Mouse (Mus musculus): ENCODE results near the gene Adam22.
"Not testable (repeated sequence)": the region's sequence is repeated elsewhere in the genome, so short reads cannot be mapped to it uniquely, and the experiment has no call there.

Adam22 gene

DNA sequence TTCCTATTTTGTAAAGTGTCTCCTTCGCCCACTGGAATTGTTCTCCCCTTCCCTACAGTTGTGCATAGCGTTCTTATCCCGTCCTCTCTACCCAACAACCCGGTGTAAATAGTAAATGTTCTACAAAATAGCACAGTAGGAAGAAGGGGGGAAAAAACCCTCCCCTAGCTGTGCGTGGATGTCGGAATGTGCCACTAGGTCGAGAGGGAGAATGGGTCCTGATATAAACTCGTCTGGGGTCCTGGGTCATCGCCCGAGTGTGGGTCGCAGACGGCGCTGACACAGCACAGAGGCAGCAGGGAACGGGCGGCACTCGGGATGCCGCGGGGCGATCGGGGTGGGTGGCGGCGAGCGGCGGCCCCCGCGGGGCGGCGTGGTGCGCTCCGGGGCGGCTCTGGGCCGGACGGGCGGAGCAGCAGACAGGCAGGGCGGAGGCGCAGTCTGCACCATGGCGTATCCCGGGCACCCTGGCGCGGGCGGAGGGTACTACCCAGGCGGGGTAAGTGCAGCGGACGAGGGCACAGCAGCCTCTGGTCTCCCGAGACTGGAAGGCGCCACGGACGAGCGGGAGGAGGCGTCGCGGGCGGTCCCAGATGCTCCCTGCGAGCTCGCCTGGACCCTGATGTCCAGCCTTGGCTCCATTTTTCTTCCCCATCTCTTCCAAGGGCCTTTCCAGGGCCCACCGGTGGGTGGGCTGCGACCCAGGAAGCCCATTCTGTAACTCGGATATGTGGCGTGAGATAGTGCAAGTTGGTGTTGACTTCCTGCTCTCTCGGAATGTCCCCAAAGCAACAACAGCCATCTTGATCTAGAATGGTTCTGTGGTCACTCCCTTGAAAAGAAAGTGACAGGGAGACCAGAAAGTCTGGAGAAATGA lies 311.6 kb downstream of the Adam22 start:
- ATAC-seq (ENCODE audit: low TSS enrichment), result peak; percentile 96

GRCm38 (mm10) chr5:8055721-8056129 lies 312.2 kb downstream of the Adam22 start:
- ATAC-seq (ENCODE audit: low TSS enrichment), result peak; percentile 20

DNA sequence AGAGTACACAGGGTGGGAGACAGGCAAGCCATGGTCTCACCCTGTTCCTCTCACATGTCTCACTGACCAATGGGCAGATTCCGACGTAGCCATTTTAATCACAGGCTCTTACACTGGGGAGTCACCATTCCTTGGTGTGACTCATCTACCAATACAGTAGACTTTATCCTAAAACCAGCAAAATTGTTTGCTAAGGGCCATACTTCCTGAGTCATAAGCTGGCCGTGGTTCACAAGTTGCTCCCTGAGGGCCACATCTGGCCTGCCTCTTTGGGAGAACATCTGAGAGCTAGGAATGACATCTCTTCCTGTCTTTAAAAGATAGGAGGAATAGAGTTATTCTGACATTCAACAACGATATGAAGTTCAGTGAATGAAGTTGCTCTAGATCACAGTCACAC lies 314.1 kb downstream of the Adam22 start:
- no peak for ATAC-seq (ENCODE audit: low TSS enrichment)

DNA sequence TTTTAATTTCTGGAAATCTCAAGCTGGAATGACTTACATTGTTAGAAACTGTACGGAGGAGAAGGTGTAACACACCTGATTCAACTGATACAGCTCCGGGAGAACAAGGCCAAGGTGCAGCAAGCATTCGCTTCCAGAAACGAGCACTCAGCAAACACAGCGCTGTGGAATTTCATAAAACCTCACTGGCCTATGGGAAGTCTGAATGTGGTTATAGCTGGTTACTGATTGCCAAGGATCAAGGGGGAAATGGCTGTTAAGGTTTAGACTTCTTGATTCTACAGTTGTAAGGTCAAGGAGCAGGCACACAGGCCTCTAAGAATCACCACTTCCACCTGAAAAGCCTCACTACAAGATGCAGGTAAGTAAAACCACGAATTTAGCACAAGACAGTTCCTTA lies 322.1 kb downstream of the Adam22 start, which contains the start of gene Sri:
Gene Sri, plus strand, starts transcription at position 224 of the 400 bp plus-strand sequence.
- ATAC-seq (ENCODE audit: low TSS enrichment), result no peak

DNA sequence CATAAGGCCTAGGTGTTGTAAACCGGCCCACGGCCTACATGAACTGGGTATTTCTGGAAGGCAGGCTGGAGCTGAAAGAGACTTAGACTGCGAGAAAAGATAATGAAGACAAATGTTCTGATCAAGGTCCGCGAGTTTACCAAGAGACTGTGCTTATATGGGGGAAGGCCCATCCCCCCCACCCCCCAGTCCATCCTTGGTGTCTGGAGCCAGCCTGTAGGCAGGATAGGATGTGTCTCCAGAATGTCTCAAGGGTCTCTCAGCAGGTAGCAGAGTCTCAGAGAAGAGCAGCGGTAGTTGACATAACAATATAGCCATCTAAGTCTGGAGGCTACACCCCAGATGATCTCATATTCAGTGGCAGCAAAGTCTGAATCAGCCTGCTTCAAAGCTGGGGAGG lies 333.4 kb downstream of the Adam22 start:
- not testable (repeated sequence) for ATAC-seq (ENCODE audit: low TSS enrichment)
